Mouse (Mus musculus) ES-CJ7 (cell line): ENCODE measurements at regions not wholly inside any gene's neighbourhood (a gene's known extent, or its start where the extent isn't known, plus 50 kb on each side); places are given as distances from the start of the nearest gene placed in this dataset.
A peak's percentile ranks its signal among the peaks of the same experiment; 100 is the strongest.

Source experiments
- DNase-seq: peaks from one replicate; pipeline ENCODE4 v3.0.0; 2011; ENCODE audit warnings: low read depth, low spot score

- DNase-seq: no peak
Observed at GRCm38 (mm10) chr1:99369776-99370175, 402.8 kb upstream of the Cntnap5b start.

GRCm38 (mm10) chr1:99370346-99370940, 402.1 kb upstream of the Cntnap5b start:
- DNase-seq: no peak

GRCm38 (mm10) chr1:99395813-99396212, 376.8 kb upstream of the Cntnap5b start:
- peak; percentile 62 for DNase-seq
